Mouse (Mus musculus) embryonic fibroblast, embryonic 13.5 days (primary cell): ENCODE data around the gene Fem1b. TPM values are rescaled to one million over a fixed set of nuclear protein-coding genes. Genes with fewer than 3 reads are reported as not detected.
A peak's percentile ranks its signal among the peaks of the same experiment; 100 is the strongest.

Experiments used
- H3K27ac ChIP-seq: 2 replicates; pipeline ENCODE4 v1.5.1; 2012; ENCODE audit warnings: low read length, control low read depth, inconsistent platforms; ENCODE audit not compliant: insufficient read depth
- H3K4me1 ChIP-seq: 2 replicates; pipeline ENCODE4 v1.6.1; 2011; ENCODE audit warnings: low read length; ENCODE audit not compliant: control insufficient read depth, insufficient read depth
- H3K4me3 ChIP-seq: 2 replicates; pipeline ENCODE4 v1.5.1; 2011; ENCODE audit warnings: mild to moderate bottlenecking, control low read depth, low read length; ENCODE audit not compliant: insufficient read depth
- CTCF ChIP-seq: IDR thresholded peaks from 2 replicates; pipeline ENCODE4 v1.5.1; 2011; ENCODE audit warnings: mild to moderate bottlenecking, control low read depth, low read length, moderate library complexity, borderline replicate concordance; ENCODE audit not compliant: insufficient read depth
- POLR2A ChIP-seq: IDR thresholded peaks from 2 replicates; pipeline ENCODE4 v1.6.1; 2011; ENCODE audit warnings: low read depth, mild to moderate bottlenecking, control low read depth, low read length, moderate library complexity
- polyA plus RNA-seq: library from polyadenylated mRNA; stranded (reverse); fragments of >200 nt; gene quantifications from 2 replicates; pipeline ENCODE4 v1.2.4, GENCODE M21; 2011; ENCODE audit warnings: low read depth; ENCODE audit not compliant: missing spikeins, insufficient read length

The Fem1b gene
- polyA plus RNA-seq, 1 experiment: 41.2 TPM

- TF ChIP-seq CTCF (0 out of 2 replicates have a peak, but pooled peaks have one; percentile 12), POLR2A (no peak)
- no peak overlapping the region for H3K27ac ChIP-seq
- no peaks in the 10 kb centered on the region for H3K4me1 ChIP-seq
- no peak overlapping the region for H3K4me3 ChIP-seq
These were observed 28.6 kb downstream of the Fem1b start for GRCm38 (mm10) chr9:62782976-62783781.

- Histone ChIP-seq H3K4me3 (no peak overlapping the region), H3K27ac (no peak overlapping the region)
- no peak for TF ChIP-seq CTCF
- TF ChIP-seq POLR2A: no peak
These were observed 29.8 kb downstream of the Fem1b start for GRCm38 (mm10) chr9:62781965-62782364.

GRCm38 (mm10) chr9:62778721-62779120 is 33.0 kb downstream of the Fem1b start:
- no peak overlapping the region for H3K27ac ChIP-seq
- H3K4me3 ChIP-seq: no peak overlapping the region
- 0 out of 2 replicates have a peak, but pooled peaks cover 2% of the 10 kb centered on the region for H3K4me1 ChIP-seq
- no peak for TF ChIP-seq POLR2A
- TF ChIP-seq CTCF: no peak

More at GRCm38 (mm10) chr9:62781965-62782364, 29.8 kb downstream of the Fem1b start:
- H3K4me1 ChIP-seq: no peaks in the 10 kb centered on the region

GRCm38 (mm10) chr9:62777461-62777860 is 34.3 kb downstream of the Fem1b start:
- TF ChIP-seq CTCF: peak; percentile 52; the same call in 1 of the 2 replicates
- TF ChIP-seq POLR2A: no peak
- H3K4me3 ChIP-seq: no peak overlapping the region
- 0 out of 2 replicates have a peak, but pooled peaks cover 2% of the 10 kb centered on the region for H3K4me1 ChIP-seq
- H3K27ac ChIP-seq: 0 out of 2 replicates have a peak overlapping the region, but pooled peaks have one; percentile 3

- Histone ChIP-seq H3K4me3 (no peak overlapping the region), H3K4me1 (0 out of 2 replicates have a peak, but pooled peaks cover 2% of the 10 kb centered on the region), H3K27ac (no peak overlapping the region)
- no peak for TF ChIP-seq CTCF
- no peak for TF ChIP-seq POLR2A
These were observed 36.3 kb downstream of the Fem1b start for GRCm38 (mm10) chr9:62775464-62775863.

GRCm38 (mm10) chr9:62772746-62773145 is 39.0 kb downstream of the Fem1b start:
- Histone ChIP-seq H3K4me3 (no peak overlapping the region), H3K27ac (no peak overlapping the region), H3K4me1 (0 out of 2 replicates have a peak, but pooled peaks cover 2% of the 10 kb centered on the region)
- TF ChIP-seq POLR2A (no peak), CTCF (no peak)

- H3K4me1 ChIP-seq: no peaks in the 10 kb centered on the region
- H3K4me3 ChIP-seq: no peak overlapping the region
- TF ChIP-seq POLR2A: no peak
- TF ChIP-seq CTCF: no peak
- no peak overlapping the region for H3K27ac ChIP-seq
These were observed 43.4 kb downstream of the Fem1b start for GRCm38 (mm10) chr9:62768361-62768760.

GRCm38 (mm10) chr9:62767464-62767863 is 44.3 kb downstream of the Fem1b start:
- H3K4me1 ChIP-seq: no peaks in the 10 kb centered on the region
- no peak overlapping the region for H3K4me3 ChIP-seq
- H3K27ac ChIP-seq: no peak overlapping the region
- TF ChIP-seq CTCF: no peak
- TF ChIP-seq POLR2A: no peak

GRCm38 (mm10) chr9:62765346-62765745 is 46.4 kb downstream of the Fem1b start:
- no peak overlapping the region for H3K4me3 ChIP-seq
- TF ChIP-seq CTCF: no peak
- no peak for TF ChIP-seq POLR2A
- no peaks in the 10 kb centered on the region for H3K4me1 ChIP-seq
- H3K27ac ChIP-seq: no peak overlapping the region

GRCm38 (mm10) chr9:62763478-62763877 is 48.3 kb downstream of the Fem1b start:
- no peak overlapping the region for H3K27ac ChIP-seq
- TF ChIP-seq POLR2A (no peak), CTCF (no peak)
- H3K4me1 ChIP-seq: no peaks in the 10 kb centered on the region
- no peak overlapping the region for H3K4me3 ChIP-seq
